Mouse (Mus musculus) lung, postnatal 0 days (tissue): ENCODE results near the gene Hs6st1.

Source experiments
- CTCF ChIP-seq: IDR thresholded peaks from 2 replicates; pipeline ENCODE4 v1.5.1; 2016; ENCODE audit warnings: antibody characterized with exemption, mild to moderate bottlenecking
- EP300 ChIP-seq: IDR thresholded peaks from 2 replicates; pipeline ENCODE4 v1.6.1; 2016; ENCODE audit warnings: antibody characterized with exemption, mild to moderate bottlenecking, control low read depth

DNA sequence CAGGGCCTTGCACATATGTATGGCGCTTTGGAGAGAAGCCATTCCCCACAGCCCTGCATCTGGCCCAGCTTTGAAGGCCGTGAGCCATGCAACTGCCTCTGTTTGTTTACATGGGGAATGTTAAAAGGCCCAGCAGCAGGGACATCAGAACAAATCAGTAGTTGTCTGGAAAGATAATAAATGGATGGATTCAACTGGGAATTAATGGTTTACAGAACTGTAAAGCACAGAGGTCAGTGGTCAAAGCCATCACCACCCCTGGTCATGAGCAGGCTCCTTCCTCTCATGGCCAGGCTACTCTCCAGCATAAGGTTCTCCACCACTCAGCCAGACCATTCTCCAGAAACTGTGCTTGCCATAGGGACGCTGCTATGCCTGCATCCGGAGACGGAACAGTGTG lies 7.5 kb downstream of the Hs6st1 start:
- TF ChIP-seq CTCF: no peak
- no peak for TF ChIP-seq EP300
